Mouse (Mus musculus) adrenal gland, adult (tissue): Measurements from ENCODE around the gene Nsmce3.

Source experiments
- DNase-seq, 2 experiments: peaks; one replicate each; pipeline ENCODE4 v3.0.0; 2022 to 2023; ENCODE audit warnings: low spot score in 1 of 2; ENCODE audit not compliant: inconsistent age in 2 of 2

Gene Nsmce3

DNA sequence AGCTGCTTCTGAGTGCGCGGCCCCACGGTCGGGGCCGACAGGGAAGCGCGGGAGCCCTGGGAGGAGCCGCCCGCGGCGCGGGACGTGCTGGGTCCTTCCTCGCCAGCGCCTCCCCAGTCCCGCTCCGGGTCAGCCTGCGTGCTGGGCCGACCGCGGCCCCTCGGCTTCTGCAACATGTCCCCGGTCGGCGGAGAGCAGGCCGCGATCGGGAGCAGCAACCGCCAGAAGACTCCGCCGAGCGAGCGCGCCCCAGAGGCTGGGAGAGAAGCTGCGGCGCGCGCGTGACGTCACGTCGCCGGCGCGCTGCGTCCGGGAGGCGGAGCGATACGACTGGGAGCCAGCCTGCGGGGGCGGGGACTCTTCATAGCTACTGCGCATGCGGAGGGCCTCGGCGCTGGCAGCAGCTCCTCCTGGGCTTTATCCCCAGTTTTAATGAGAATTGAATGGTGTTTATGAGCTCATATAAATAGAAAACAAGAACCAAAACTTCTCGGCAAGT is at the start of gene Nsmce3:
Gene Nsmce3 (minus strand): TSS at position 255 of the 499 bp plus-strand sequence.
- DNase-seq = peak; percentile 97 to 98

DNA sequence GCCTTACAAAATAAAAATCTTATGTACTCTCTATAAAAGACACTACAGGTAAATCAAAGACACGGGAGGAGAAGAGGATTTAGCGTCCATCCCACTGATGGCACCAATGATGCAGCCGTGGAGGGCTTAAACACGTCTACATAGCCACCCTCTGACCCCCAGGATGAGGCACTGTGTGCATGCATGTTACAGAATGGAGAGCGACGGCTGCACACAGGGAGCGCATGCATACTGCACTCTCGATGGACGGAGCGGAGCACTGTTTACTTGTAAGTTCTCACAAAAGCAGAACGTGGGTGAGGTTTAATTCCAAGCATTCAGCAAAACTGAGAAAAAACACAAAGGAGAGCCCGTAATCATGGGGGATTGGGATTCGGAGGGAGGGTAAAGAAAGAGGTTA is 48.4 kb upstream of the Nsmce3 start:
- DNase-seq = no peak

DNA sequence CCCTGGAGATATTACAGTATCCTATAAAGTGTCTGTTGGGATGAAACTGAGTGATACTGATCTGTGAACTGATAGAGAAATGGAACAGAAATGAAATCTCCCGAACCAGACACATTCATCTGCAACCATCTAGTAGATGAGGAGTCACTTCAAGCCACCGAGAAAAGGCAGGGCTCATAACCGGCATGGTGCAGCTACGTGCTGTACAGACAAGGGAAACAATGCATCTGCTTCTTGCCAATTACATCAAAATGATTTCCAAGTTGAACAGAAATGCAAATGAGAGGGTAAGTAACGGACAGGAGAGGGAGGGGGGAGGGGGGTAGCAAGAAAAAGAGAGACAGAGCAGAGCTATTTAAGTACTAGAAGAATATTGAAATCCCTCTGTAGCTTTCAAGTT is 47.9 kb upstream of the Nsmce3 start:
- DNase-seq = no peak

DNA sequence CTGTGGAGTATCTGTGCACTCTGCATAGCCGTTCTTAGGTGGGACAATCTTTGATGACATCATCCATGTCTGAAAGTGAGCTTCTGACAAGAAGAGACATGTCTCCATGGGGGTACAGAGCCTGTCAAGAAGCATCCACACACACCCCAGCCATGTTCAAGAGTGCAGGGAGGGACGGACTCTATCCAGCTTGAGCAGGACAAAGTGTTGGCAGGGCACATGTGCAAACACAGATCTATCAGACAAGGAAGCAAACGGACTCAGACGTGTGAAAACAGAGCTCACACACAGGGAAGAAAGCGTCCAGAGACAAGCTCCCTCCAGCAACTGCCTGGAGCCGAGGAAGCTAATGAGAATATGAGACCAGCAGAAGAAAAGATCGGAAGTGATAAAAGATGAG is 43.9 kb upstream of the Nsmce3 start:
- DNase-seq = no peak

DNA sequence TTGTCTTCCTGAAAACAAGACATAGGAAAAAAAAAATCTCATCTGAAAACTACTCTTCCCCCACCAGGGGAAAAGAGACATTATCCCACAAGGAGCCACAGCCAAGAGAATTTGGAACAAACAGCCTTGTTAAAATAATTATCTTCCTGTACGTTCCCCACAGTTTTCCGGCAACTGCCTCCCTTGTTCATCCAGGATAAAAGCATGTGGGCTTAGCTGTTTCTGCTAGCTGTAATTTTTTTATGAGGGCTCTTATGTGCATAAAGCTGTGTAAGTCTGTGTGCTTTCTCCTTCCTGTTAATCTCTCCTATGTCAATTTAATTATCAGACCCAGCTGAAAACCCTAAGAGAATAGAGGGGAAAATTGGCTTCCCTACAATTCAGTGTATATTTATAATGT is 42.3 kb upstream of the Nsmce3 start:
- DNase-seq = no peak

DNA sequence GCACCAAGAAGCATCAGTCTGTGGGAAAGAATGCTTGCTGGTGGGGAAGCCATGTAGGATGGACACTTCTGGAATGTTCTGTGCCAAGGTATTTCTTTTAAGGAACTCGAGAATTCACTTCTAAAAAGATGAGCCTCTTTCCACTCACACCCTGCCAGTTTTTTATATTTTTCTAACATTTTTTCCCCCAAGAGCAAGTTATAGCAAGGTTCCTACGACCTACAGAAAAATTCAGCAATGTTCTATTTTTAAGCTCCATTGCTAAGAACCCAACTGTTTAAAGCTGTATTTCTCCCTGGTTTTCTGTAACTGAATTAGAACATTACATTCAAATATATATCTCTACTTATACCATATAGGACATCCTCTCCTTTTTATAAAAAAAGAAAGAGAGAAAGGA is 39.1 kb upstream of the Nsmce3 start:
- DNase-seq = no peak

DNA sequence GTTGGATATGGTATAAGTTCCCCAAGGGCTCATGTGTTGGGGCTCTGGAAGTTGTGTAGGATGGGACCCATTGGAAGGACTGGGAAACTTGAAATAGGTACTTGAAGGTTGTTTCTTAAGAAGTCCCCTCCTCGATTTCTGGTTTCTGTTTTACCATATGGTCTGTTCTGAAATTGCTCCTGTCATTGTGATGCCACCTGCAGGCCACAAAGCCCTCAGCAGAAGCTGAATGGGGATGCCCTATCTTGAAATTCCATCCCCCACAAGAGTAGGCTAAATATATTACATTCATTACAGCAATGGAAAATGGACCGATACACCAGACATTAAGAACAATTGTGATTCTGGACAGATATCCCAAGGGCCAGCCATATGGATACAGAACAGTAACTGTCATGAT is 37.4 kb upstream of the Nsmce3 start:
- no peak for DNase-seq

DNA sequence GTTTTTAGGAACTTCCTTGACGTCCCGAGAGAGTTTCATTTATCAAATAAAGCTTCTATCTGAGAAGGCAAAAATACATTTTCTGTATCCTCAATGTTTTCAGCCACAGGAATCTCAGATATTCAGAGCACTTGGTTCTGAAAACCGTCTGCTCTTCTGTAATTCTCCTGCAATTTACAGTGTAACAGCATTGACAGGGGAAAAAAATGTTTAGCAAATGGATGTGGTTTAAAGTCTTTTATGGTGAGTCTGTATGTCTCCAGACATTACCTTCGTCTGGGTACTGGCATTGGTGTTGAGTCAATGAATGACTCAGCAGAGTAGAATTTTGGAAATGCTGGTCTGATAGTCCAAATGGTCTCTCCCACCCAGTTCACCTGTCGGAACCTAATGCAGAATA is 34.2 kb upstream of the Nsmce3 start:
- DNase-seq = no peak

DNA sequence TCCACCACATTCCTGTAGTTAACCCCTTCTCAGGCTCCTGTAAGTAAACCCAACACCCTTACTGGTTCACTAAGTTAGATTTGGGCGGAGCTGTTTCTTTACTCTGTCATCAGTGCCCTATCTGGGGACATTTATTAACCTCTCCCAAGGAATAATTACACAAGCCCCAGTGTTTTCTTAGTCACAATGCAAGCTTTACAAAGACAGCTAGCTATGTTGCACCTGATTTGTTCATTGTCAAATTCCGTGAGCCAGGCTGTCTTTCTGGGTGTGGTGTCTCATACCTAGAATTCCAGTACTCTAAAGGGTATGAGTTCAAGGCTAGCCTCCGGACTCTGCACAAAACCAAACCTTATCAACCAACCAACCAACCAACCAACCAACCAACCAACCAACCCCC is 32.7 kb upstream of the Nsmce3 start:
- DNase-seq = no peak

DNA sequence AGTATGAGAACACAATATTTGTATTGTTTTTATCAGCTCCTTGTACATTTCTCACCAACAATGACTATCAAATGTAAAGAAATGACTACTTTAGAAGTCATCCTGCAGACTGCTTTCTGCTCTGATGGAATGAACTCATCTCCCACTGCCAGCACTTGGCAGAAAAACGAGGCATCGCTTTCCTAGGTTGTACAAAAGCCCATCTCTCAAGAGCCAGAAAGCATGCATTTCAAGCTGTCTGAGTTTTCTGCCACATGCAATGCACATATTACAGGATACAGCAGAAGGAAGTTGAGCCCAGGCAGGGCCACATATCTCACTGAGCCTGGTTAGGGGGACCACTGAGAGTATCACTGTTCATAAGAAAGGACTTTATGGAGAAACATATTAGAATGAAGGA is 27.5 kb upstream of the Nsmce3 start:
- no peak for DNase-seq

DNA sequence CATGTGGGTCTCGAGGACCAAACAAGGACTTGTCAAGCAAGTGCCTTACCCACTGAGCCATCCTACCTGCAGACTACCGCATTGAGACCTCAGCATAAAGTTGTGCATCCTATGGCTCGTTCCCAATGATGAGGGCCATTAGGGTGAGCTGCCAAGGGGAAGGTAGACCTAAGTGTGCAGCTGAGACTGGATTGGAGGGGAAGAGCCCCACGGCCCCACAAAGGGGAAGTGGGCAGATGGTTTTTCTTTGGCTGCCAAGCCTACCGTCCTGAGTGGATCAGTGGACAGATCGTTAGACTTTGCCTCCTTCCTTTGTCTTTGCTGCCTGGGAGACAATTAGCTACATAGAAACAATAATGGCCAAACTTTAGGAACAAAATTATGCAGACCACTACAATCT is 23.8 kb upstream of the Nsmce3 start:
- DNase-seq = no peak

DNA sequence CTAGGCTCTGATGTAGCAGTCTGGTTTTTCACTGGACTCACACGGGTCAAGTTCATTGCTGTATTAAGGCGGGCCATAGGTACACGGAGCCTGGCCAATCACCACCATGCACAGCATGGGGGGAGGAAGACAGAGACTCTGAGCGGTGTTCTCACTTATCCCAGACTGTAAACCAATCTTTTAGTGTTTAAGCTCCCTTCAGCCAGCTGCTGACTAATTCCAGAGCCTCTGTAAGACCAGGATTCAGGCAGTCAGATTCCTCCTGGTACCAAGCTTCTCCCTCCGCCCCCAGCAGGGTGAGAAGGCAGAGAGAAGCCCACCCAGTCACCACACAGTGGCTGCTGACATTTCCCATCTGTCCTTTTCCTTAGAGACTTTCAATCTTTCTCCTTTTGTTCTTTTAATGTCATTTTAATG is 22.9 kb upstream of the Nsmce3 start:
- no peak for DNase-seq

DNA sequence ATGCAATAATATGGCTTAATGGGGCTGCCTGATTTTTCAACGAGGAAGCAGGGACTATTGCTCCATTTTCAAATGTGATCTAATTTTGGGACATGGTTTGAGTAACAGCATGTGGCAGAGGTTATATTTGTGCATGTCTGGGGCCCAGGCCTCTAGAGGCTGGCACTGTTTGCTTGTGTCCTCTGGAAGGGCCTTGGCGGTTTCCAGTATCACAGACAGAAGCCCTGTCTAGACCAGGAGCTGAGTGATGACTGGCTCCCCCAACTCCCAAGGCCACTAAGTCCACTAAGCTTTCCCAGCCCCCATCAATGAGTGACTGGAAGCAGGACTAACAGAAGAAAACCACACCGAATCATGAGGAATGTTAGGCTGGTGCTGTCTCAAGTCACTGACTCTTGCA is 18.3 kb upstream of the Nsmce3 start:
- DNase-seq = peak; percentile 82 to 83

DNA sequence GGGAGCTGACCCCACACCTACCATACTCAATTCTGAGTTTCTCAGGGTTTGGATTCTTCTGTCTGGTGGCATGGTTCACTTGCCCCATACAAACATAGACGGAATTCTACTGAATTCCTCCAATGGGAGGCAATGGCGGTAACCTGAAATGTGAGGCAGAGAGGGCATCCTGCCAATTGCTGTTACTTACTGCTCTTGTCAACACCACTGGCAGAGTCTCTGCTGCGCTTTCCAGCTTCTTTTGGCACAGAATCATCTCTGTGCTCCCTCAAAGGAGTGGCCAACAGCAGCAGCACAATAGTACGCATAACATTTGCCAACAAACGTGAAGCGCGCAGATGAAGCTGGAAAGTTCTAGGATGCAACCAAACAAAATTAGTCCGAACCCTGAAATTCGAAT is 17.1 kb upstream of the Nsmce3 start:
- DNase-seq = peak; percentile 47 to 76

DNA sequence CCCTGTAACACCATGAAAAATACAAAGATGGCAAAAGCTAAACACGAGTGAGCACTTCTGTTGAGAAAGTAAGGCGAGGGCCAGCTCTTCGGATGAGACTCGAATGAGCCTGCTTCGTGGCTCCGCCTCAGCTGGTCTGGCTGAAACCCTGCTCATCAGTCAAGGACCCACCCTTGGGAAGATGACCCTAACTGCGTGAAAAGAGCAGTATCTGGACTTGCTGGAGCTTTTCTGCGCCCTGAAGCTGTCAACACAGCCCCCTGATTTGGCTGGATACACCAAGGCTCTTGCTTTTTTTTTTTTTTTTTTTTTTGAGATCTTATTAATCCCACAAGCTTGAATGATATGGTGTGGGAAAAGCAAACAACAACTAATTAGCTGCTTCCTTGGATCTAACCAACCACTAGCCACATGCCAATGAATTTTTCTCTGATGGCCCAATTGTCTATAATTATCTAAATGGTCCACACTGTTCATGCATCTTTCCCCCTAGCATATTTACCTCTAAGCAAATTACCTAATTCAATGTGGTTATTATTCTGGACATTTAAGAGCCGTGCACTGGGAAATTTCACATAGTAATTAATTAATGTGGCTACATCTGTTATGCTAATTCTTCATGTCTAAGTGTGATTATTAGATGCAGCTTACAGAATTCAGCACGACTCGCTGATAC is 11.5 kb upstream of the Nsmce3 start:
- DNase-seq = no peak

DNA sequence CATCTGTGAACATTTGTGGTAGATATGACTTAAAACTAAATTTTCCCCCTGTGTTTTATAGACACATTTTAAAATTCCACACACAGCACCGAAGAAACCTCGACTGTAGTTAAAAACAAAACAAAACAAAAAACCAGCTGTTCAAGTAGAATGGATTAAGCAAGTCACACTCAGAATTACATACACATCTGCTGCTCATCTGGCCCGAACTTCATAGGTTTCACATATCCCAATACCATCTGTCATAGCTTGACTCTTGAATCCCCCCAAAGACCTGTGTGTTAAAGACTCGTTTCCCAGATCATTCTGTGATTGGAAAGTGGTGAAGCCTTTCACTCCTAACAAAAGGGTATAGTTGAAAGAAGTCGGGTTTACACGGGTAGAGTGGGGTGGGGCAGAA is 9.4 kb upstream of the Nsmce3 start:
- no peak for DNase-seq

DNA sequence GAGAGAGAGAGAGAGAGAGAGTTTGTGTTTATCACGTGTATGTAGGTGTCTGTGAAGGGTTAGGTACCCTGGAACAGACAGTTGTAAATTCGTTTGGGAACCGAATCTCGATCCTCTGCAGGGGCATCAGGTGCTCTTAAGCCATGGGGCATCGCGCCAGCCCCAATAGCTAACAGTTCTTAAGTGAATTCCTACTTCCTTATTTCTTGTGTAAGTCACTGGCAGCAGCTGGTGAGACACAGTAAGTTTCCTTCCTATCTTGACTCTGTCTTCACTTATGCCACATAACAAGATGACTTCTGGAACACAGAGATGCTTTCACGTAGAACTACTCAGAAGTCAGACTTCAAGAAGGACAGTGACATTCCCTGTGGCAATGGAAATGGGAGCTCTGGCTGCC is 8.6 kb upstream of the Nsmce3 start:
- DNase-seq = peak; percentile 42 to 53

DNA sequence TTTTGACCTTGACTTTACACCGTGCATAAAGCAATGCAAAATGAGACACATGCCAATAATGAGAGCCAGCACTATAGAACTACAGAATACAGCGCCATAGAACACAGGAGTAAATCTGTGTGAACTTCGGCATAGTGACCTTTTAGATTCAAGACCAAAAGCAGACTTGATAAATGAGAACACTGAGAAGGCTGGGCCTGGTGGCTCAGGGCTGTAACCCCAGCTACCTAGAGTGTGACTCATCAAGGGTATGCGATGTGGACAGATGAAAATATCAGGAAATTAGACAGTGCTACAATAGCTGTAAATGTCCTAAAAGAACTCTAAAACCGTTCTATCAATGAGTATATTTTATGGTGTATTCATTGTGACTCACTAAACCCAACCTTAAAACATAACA is 7.6 kb upstream of the Nsmce3 start:
- peak; percentile 63 to 72 for DNase-seq

DNA sequence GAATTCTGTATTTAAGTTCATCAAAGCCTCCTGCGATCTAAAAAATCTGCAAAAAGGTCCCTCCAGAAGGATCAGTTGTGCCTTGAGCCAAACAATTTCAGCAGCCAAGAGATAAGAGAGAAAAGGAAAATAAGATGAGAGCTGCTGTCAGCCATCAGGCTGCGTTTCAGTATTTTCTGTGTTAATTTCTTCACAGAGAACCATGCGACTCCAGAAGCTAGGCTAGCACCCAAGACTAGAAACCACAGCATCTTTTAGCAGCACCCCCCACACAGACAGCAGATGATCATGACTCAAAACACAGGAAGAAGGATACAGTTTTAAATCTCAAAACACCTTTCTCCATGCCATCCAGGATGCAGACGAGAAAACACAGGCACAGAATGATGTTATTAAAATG is 2.1 kb upstream of the Nsmce3 start:
- DNase-seq = no peak

DNA sequence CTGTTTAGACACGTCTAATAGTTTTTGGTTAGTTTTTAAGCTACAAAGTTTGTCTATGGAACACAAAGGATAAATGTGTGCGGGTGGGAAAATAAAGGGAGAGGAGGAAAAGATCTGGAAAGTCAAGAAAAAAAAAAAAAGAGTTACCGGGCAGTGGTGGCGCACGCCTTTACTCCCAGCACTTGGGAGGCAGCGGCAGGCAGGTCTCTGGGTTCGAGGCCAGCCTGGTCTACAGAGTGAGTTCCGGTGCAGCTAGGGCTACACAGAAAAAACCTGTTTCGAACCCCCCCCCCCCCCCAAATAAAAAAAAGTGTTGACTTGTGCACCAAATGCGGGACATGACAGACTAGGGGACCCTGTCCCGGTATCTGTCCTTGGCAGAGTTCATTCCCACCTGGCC is 469 bp upstream of the Nsmce3 start:
- no peak for DNase-seq

DNA sequence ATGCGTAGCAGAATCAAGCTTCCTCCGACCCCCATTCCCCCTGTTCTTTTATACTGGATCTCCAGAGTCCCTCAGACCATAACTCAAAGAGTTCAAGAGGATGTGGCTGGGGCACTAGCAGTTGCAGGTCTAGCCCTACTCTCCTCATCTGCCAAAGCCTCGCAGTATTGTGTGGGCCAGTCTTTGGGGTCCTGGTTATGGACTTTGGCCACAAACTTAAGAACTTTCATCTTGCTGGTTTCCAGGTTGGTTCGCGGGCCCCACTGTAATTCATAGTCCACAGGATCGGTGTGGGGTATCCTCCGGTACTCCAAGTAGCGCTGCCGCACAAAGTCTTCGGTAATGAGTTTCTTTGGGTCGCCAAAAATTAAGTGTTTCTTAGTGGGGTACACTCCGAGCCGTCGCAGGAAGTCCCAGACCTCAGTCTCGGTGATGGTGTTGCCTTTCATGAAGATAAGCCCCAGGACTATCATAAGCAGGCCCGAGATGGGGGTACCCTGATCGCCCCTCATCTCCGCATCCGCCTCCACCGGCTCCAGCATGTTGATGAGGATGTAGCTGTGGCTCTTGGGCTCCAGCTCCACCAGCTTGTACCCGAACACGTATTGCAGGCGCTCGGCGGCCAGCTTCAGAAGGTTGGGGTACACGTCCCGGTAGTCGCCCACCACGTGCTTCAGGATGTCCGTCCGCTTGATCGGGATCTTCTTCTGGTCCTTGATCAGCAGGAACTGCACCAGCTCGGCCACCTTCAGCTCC is 632 bp downstream of the Nsmce3 start:
- no peak for DNase-seq

DNA sequence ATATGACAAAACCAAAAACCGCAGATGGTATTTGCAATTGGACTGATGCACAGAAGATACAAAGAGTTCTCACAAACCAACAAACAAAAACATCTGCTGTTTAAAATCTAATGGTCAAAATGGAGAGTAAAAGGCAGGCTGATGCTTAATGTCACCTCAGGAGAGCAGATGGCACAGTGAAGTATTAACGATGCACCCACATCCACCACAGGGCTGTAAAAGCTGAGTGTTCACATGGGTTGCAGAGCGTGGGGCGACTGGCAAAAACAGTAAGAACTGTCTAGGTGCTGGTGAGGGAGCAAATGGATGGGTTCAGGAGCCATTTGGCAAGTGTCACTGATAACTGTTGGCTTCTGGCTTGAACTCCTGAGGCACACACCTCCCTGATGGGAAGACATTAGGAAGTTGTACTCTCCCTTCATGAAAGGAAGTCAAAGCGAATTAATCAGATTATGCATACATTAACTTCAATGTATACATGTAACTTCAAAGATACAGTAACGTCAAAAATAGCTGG is 3.2 kb downstream of the Nsmce3 start:
- no peak for DNase-seq
